Mouse (Mus musculus) embryonic facial prominence, embryonic 11.5 days (tissue): ENCODE results near the gene Dgkh. TPM values are rescaled to one million over a fixed set of nuclear protein-coding genes. Genes with fewer than 3 reads are reported as not detected.

Experiments
- ATAC-seq: fragments of 200-750 bp; cut with Nextera tagmentation; replicated peaks from 2 replicates; pipeline ENCODE4 v1.8.0; 2017; ENCODE audit warnings: low read depth; ENCODE audit not compliant: insufficient number of reproducible peaks, low FRiP score, low TSS enrichment
- DNase-seq: peaks from one replicate; pipeline ENCODE4 v3.0.0-alpha.2; 2015; ENCODE audit warnings: low spot score
- H3K27ac ChIP-seq: fragments of 300-500 bp; sonication (generic); replicated peaks from 2 replicates; pipeline ENCODE4 v1.5.1; 2014; ENCODE audit warnings: mild to moderate bottlenecking, low read depth, low read length, control low read depth
- H3K27me3 ChIP-seq: fragments of 300-500 bp; sonication (generic); 2 replicates; pipeline ENCODE4 v1.6.1; 2014; ENCODE audit warnings: mild to moderate bottlenecking, low read length, moderate library complexity, mixed read lengths; ENCODE audit not compliant: control insufficient read depth, insufficient read depth
- H3K36me3 ChIP-seq: fragments of 300-500 bp; sonication (generic); replicated peaks from 2 replicates; pipeline ENCODE4 v1.6.1; 2014; ENCODE audit warnings: low read depth, mild to moderate bottlenecking, low read length, moderate library complexity, mixed read lengths; ENCODE audit not compliant: control insufficient read depth, insufficient read depth
- H3K4me1 ChIP-seq: fragments of 300-500 bp; sonication (generic); 2 replicates; pipeline ENCODE4 v1.6.1; 2014; ENCODE audit warnings: low read length, mixed read lengths; ENCODE audit not compliant: control insufficient read depth, insufficient read depth
- H3K4me2 ChIP-seq: fragments of 300-500 bp; sonication (generic); 2 replicates; pipeline ENCODE4 v1.6.1; 2014; ENCODE audit warnings: low read depth, mild to moderate bottlenecking, control low read depth, low read length, moderate library complexity
- H3K4me3 ChIP-seq: fragments of 300-500 bp; sonication (generic); 2 replicates; pipeline ENCODE4 v1.5.1; 2014; ENCODE audit warnings: low read depth, low read length, control low read depth
- H3K9ac ChIP-seq: fragments of 300-500 bp; sonication (generic); replicated peaks from 2 replicates; pipeline ENCODE4 v1.6.1; 2014; ENCODE audit warnings: mild to moderate bottlenecking, control low read depth, low read length
- H3K9me3 ChIP-seq: fragments of 300-500 bp; sonication (generic); replicated peaks from 2 replicates; pipeline ENCODE4 v1.6.1; 2016; ENCODE audit warnings: mild to moderate bottlenecking, low read length, inconsistent platforms, mixed read lengths; ENCODE audit not compliant: control insufficient read depth
- WGBS: fragments of 180-500 bp; shearing (Covaris S2); extraction: QIAGEN DNeasy Blood & Tissue Kit; methylation state at CpG from one replicate; pipeline ENCODE4 v1.1.7; 2014; 5-methylcytosine and 5-hydroxymethylcytosine counted together
- polyA plus RNA-seq: library from polyadenylated mRNA; unstranded; fragments of >200 nt; fragmentation: Nextera tagmentation; extraction: Ambion mirVana; gene quantifications from 2 replicates; pipeline ENCODE4 v1.2.1, GENCODE M21; 2014

Gene Dgkh
- polyA plus RNA-seq, 1 experiment from 2014 or later, result 1.2 TPM

DNA sequence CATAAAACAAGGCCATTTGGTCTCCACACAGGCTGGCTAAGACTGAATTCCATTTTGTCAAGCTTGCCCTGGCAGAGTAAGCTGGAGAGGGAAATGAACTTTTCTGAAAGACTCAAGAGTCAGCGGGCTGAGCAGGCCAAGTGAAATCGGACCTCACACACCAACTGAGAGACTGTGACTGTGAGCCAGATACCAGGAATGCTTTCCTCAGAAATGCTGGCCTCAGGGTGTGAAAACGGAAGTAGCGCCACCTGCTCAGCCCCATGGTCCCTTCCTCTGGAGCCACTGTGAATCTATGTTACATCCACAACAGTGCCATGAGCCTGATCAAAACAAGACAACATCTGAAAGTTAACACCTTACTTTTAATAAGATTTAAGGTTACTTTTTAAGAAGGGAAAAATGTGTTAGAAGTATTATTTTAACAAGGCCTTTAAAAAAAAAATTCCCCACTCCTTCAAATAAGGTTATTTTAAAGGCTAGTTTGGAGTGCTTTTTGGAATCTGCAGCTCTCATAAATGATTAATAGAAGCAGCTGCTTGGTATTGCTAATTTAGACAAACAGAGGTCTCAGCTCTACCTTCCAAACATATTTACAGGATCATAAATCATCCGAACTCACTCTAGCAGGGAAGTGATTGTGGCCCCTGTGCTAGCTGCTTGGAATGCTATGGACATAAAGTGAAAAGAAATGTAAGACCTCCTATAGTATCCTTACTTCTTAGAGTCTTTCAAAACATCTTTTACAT is 193.8 kb downstream of the Dgkh start:
- DNase-seq (peak; percentile 54), ATAC-seq (no peak)
- 35% methylated on average over 5 of the region's 5 CpGs for WGBS
- Histone ChIP-seq H3K4me3 (no peak overlapping the region), H3K27me3 (no peaks in the 10 kb centered on the region), H3K9me3 (no peaks in the 10 kb centered on the region), H3K36me3 (no peaks in the 10 kb centered on the region), H3K4me1 (no peaks in the 10 kb centered on the region), H3K27ac (no peak overlapping the region), H3K4me2 (no peak overlapping the region), H3K9ac (0 out of 2 replicates have a peak overlapping the region, but pooled peaks have one; percentile 19)

DNA sequence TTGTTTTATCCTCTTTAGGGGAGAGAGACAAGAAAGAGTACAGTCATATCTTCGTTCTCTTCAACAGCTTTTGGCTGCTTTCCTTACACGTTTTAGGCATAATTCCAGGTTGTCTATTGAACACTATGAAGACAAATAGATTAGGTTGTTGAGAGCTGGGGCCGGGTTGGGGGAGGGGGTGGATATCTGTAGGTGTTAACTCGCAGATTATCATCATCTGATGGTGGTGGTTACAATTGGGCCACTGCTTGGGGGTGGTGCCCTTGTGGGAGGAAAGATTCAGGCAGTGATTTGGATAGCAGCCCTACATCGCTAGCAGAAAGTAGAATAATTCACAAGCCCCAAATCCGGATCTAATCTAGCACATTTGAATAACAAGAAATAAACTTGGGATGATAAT is 195.0 kb downstream of the Dgkh start:
- Histone ChIP-seq H3K27ac (no peak overlapping the region), H3K4me2 (no peak overlapping the region), H3K4me3 (peak overlapping the region; percentile 94), H3K36me3 (no peaks in the 10 kb centered on the region), H3K4me1 (no peaks in the 10 kb centered on the region), H3K9me3 (no peaks in the 10 kb centered on the region), H3K9ac (peak overlapping the region; percentile 66; the same call in 1 of the 2 replicates), H3K27me3 (no peaks in the 10 kb centered on the region)
- DNase-seq, result no peak
- 46% methylated on average over 6 of the region's 6 CpGs for WGBS
- ATAC-seq, result no peak

DNA sequence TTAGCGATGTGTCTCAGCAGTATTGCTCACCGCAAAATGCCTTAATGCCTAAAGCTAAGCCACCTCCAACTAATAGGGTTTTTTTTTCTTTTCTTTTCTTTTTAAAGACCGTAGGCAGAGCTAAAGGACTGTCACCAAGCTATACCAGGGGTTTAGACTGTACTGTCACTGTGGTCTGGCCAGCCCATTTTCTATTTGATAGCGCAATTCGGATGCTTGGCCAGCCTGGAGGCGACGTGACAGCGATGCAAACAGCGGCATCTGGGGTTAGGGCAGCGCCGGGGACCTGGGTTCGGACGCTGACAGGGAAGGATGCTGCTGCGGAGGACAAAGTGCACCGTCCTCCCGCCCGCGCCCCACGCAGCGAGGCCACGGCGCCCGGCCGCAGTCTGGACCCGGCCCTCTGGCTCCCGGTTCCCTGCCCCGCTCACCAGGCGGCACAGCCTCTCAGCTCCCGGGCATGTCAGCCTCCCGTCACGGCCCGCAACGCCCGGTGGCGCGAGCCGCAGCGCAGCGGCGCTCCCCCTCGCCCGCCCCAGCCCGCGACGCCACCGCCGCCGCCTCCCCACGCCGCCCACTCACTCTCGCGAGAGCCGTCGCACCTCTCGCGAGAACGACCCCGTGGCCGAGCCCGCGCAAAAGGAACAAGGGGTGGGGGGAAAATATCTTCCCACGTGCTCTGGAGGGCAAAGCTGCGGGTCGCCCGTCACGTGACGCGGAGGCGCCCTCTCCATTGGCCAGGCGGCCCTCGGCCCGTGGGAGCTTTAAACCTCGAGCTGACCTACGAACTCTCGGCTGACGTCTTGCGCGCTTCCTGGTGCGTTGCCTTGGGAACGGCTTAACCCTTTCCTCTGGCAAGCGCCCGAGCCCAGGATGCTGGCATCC is 196.1 kb downstream of the Dgkh start, which contains the start of gene Akap11:
TSS of gene Akap11 (minus strand) at position 528 of the 885 bp plus-strand sequence.
- no peaks in the 10 kb centered on the region for H3K36me3 ChIP-seq
- H3K4me1 ChIP-seq, result no peaks in the 10 kb centered on the region
- WGBS, result under 1% methylated on average over 65 of the region's 82 CpGs
- ATAC-seq (peak; percentile 93), DNase-seq (peak; percentile 96)
- H3K4me2 ChIP-seq, result peak within 1 kb of the TSS; percentile 77
- peak within 1 kb of the TSS; percentile 59; the same call in 1 of the 2 replicates for H3K27ac ChIP-seq
- H3K9ac ChIP-seq, result peak within 1 kb of the TSS; percentile 94
- H3K4me3 ChIP-seq, result peak within 1 kb of the TSS; percentile 94
- H3K9me3 ChIP-seq, result no peaks in the 10 kb centered on the region
- no peaks in the 10 kb centered on the region for H3K27me3 ChIP-seq

DNA sequence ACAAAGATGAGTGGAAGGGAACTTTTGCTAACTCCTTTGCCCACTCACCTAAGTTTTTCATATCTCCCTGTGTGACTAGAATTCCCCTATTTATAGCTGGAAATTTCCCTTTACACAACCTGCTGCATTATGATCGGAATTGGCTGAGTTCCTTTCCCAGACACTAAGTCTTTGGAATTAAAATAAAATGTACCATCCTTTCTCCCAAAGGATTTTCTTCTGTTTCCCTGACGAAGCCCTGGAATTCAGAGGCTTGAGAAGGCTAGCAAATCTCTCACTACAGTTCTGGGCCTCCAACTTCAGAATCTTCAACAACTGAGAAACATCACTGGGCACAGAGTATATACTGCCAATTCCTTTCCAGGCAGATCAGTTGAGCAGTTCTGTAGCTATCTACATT is 197.2 kb downstream of the Dgkh start:
- Histone ChIP-seq H3K9me3 (no peaks in the 10 kb centered on the region), H3K27me3 (no peaks in the 10 kb centered on the region), H3K4me1 (no peaks in the 10 kb centered on the region), H3K9ac (peak overlapping the region; percentile 94), H3K36me3 (no peaks in the 10 kb centered on the region), H3K4me2 (peak overlapping the region; percentile 77), H3K4me3 (peak overlapping the region; percentile 94), H3K27ac (no peak overlapping the region)
- DNase-seq (no peak), ATAC-seq (no peak)
- 49% methylated on average over 2 of the region's 2 CpGs for WGBS

DNA sequence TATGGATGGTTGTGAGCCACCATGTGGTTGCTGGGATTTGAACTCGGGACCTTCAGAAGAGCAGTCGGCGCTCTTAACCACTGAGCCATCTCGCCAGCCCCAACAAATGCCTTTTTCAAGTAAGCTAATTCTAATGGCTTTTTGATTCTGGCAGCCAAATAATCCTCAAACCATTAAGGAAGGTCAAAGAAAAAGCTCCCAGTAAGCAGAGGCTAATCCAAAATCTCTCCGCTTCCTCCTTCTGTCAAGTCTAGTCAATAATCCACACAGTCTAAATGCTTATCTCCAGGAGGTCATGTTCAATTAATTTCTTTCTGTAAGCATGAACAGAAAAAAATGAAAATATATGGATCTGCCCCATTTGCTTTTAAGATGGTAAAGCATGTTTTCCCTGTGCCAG is 197.9 kb downstream of the Dgkh start:
- Histone ChIP-seq H3K4me3 (no peak overlapping the region), H3K36me3 (no peaks in the 10 kb centered on the region), H3K9ac (no peak overlapping the region), H3K9me3 (no peaks in the 10 kb centered on the region), H3K4me1 (no peaks in the 10 kb centered on the region), H3K27me3 (no peaks in the 10 kb centered on the region), H3K4me2 (no peak overlapping the region), H3K27ac (no peak overlapping the region)
- DNase-seq (no peak), ATAC-seq (no peak)
- 93% methylated on average over 5 of the region's 5 CpGs for WGBS

DNA sequence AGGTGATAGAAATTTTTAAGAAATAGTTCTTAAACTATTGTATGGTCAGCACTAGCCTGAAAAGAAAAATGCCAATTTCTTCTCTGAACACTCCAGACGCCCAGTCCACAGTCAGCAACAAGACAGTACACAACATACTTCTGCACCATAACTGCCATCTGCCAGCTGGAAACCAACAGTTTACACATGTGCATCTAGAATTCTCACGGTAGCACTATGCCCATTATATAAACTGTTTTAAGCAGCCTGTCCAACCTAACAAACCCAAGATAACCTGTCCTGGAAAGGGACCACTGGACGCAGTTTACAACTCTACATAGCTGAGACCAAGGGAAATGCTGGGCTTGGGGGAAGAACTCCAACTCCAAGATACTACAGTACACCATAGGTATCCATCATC is 198.9 kb downstream of the Dgkh start:
- Histone ChIP-seq H3K27me3 (no peaks in the 10 kb centered on the region), H3K36me3 (no peaks in the 10 kb centered on the region), H3K4me3 (no peak overlapping the region), H3K9ac (no peak overlapping the region), H3K9me3 (no peaks in the 10 kb centered on the region), H3K4me1 (no peaks in the 10 kb centered on the region), H3K4me2 (no peak overlapping the region), H3K27ac (no peak overlapping the region)
- DNase-seq (no peak), ATAC-seq (no peak)
- 89% methylated on average over 3 of the region's 3 CpGs for WGBS

DNA sequence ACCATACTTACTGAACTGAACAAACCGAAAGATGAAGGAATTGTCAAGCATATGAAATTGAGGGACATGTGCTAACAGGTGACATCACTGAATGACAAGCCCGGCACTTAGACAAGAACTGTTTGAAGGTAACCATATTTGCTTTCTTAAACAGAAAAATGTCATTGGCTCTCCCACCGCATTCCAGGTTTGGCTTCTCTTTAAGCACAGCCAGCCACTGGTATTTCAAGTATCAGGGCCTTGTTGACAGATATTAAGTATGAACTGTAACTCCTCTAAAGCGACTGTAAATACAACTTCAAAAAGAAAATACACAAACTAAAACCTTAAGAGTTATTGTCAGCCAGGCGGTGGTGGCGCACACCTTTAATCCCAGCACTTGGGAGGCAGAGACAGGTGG is 200.2 kb downstream of the Dgkh start:
- Histone ChIP-seq H3K27me3 (no peaks in the 10 kb centered on the region), H3K36me3 (no peaks in the 10 kb centered on the region), H3K9me3 (no peaks in the 10 kb centered on the region), H3K9ac (no peak overlapping the region), H3K4me2 (no peak overlapping the region), H3K27ac (no peak overlapping the region), H3K4me1 (no peaks in the 10 kb centered on the region), H3K4me3 (no peak overlapping the region)
- DNase-seq (no peak), ATAC-seq (no peak)
- 89% methylated on average over 6 of the region's 6 CpGs for WGBS

DNA sequence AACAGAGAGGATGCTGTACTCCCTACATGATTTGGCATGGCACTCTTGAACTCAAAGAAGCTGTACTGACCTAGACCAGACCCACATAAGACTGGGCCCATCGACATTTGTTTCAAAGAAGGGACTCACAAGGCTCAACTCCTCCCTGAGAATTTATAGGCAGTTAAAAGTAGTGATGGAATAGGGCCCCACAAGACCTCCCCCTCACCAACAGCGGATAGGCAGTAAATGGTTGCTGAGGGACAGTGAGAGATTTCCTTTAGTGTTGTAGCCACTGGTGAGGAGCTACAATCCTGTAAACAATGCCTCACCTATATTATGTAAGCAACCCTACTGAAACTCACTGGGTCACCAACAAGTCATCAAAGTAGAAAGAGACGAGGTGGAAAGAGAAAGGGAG is 202.3 kb downstream of the Dgkh start:
- H3K9ac ChIP-seq, result no peak overlapping the region
- no peak overlapping the region for H3K4me3 ChIP-seq
- H3K4me2 ChIP-seq, result no peak overlapping the region
- H3K4me1 ChIP-seq, result no peaks in the 10 kb centered on the region
- H3K9me3 ChIP-seq, result no peaks in the 10 kb centered on the region
- DNase-seq (no peak), ATAC-seq (no peak)
- H3K36me3 ChIP-seq, result no peaks in the 10 kb centered on the region
- 84% methylated on average over 3 of the region's 3 CpGs for WGBS
- H3K27ac ChIP-seq, result no peak overlapping the region
- H3K27me3 ChIP-seq, result no peaks in the 10 kb centered on the region
